Mouse (Mus musculus): ENCODE results near the gene Nol11. TPM values are rescaled to one million over a fixed set of nuclear protein-coding genes. Genes with fewer than 3 reads are reported as not detected.
"Not testable (repeated sequence)": the region's sequence is repeated elsewhere in the genome, so short reads cannot be mapped to it uniquely, and the experiment has no call there.

The Nol11 gene
- total and polyA plus RNA-seq, 3 experiments: 58.5 to 110 (median 93.8) TPM

DNA sequence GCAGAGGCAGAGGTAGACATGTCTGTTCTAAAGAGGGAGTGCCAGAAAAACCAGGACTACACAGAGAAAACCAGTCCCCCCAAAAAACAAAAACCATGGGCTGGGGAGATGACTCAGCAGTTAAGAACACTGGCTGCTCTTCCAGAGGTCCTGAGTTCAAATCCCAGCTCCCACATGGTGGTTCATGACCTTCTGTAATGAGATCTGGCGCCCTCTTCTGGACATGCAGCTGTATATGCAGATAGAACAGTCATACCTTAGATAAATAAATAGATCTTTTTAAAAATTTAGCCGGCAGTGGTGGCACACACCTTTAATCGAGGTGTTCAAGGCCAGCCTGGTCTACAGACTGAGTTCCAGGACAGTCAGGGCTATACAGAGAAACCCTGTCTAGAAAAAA lies 50.5 kb downstream of the Nol11 start:
- H3K36me3 ChIP-seq (ENCODE audit: control insufficient read depth in 1 of 2, insufficient read depth in 2 of 2, low read length in 2 of 2): no peaks in the 10 kb centered on the region
- H3K27me3 ChIP-seq (ENCODE audit: control insufficient read depth in 1 of 2, insufficient read depth in 2 of 2, low read length in 2 of 2): no peaks in the 10 kb centered on the region
- H3K79me2 ChIP-seq (ENCODE audit: control insufficient read depth, insufficient read depth, low read length, poor library complexity): no peaks in the 10 kb centered on the region
- H3K4me1 ChIP-seq (ENCODE audit: control insufficient read depth in 1 of 2, insufficient read depth in 2 of 2, low read length in 2 of 2): no peaks in the 10 kb centered on the region
- TF ChIP-seq ZMIZ1 (IDR thresholded peaks at IDR 0.05; ENCODE audit: low read depth, low read length) (no peak), GATA1 (IDR thresholded peaks at IDR 0.05; ENCODE audit: low read depth, low read length) (no peak), MYC (IDR thresholded peaks at IDR 0.05; ENCODE audit: low read depth, low read length) (0 out of 2 replicates have a peak, but pooled peaks have one; percentile 17), SIN3A (IDR thresholded peaks at IDR 0.05; ENCODE audit: low read length) (0 out of 2 replicates have a peak, but pooled peaks have one; percentile 26), CTCF (IDR thresholded peaks at IDR 0.05 in 2 of 3, conservative IDR thresholded peaks at IDR 0.05 in 1 of 3; ENCODE audit: control insufficient read depth in 1 of 3, insufficient read depth in 1 of 3, low read depth in 2 of 3, low read length in 3 of 3, poor library complexity in 1 of 3, severe bottlenecking in 1 of 3) (peak; percentile 44 to 60 (median 48); a peak in 5 of 6 replicates), POLR2AphosphoS5 (IDR thresholded peaks at IDR 0.05; ENCODE audit: borderline replicate concordance, low read depth, low read length) (no peak), ZNF384 (IDR thresholded peaks at IDR 0.05; ENCODE audit: low read depth, low read length) (peak; percentile 28; the same call in 1 of the 2 replicates), USF2 (IDR thresholded peaks at IDR 0.05; ENCODE audit: borderline replicate concordance in 1 of 2, insufficient read depth in 1 of 2, low read depth in 1 of 2, low read length in 2 of 2) (no peak), SMC3 (IDR thresholded peaks at IDR 0.05; ENCODE audit: low read depth, low read length) (peak; percentile 30; the same call in 1 of the 2 replicates), TAL1 (IDR thresholded peaks at IDR 0.05; ENCODE audit: low read length) (no peak)
- no peak overlapping the region for H3K9ac ChIP-seq (ENCODE audit: control insufficient read depth, low read depth, low read length, poor library complexity, severe bottlenecking)
- no peak overlapping the region for H3K4me3 ChIP-seq (ENCODE audit: control insufficient read depth in 1 of 2, insufficient read depth in 1 of 2, low read depth in 2 of 2, low read length in 2 of 2)
- peak; percentile 69 for DNase-seq (ENCODE audit: low read depth, low spot score)
- H3K27ac ChIP-seq (ENCODE audit: control insufficient read depth, low read depth, low read length): no peak overlapping the region
- H3K9me3 ChIP-seq (replicated peaks; ENCODE audit: insufficient read depth, low read length): no peaks in the 10 kb centered on the region

DNA sequence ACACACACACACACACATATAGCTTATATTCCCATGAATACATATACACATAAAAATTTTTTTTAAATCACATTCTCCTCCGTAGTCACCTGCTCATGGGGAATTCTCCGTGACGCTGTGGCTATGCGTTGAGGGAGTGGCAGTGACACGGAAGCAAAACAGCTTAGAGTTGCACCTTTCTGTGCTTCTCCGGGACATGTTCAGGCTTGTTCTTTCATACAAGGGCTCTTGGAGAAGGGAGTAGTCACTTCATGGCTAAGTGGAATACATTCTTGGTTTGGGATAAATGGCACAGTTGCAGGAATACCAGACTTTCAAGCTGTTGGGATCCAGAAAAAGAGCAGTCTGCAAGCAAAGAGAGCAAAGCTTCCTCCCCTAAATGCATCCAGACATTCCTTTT lies 51.6 kb downstream of the Nol11 start:
- Histone ChIP-seq H3K36me3 (ENCODE audit: control insufficient read depth in 1 of 2, insufficient read depth in 2 of 2, low read length in 2 of 2) (no peaks in the 10 kb centered on the region; a peak in 1 of 4 replicates), H3K27ac (ENCODE audit: control insufficient read depth, low read depth, low read length) (no peak overlapping the region), H3K9me3 (replicated peaks; ENCODE audit: insufficient read depth, low read length) (no peaks in the 10 kb centered on the region), H3K79me2 (ENCODE audit: control insufficient read depth, insufficient read depth, low read length, poor library complexity) (no peaks in the 10 kb centered on the region), H3K4me3 (ENCODE audit: control insufficient read depth in 1 of 2, insufficient read depth in 1 of 2, low read depth in 2 of 2, low read length in 2 of 2) (no peak overlapping the region), H3K4me1 (ENCODE audit: control insufficient read depth in 1 of 2, insufficient read depth in 2 of 2, low read length in 2 of 2) (peaks cover 0 to 2% of the 10 kb centered on the region in 2 experiments; a peak in 2 of 4 replicates), H3K9ac (ENCODE audit: control insufficient read depth, low read depth, low read length, poor library complexity, severe bottlenecking) (no peak overlapping the region), H3K27me3 (ENCODE audit: control insufficient read depth in 1 of 2, insufficient read depth in 2 of 2, low read length in 2 of 2) (no peaks in the 10 kb centered on the region)
- TF ChIP-seq USF2 (IDR thresholded peaks at IDR 0.05; ENCODE audit: borderline replicate concordance in 1 of 2, insufficient read depth in 1 of 2, low read depth in 1 of 2, low read length in 2 of 2) (no peak), ZNF384 (IDR thresholded peaks at IDR 0.05; ENCODE audit: low read depth, low read length) (no peak), MAFK (IDR thresholded peaks at IDR 0.05; ENCODE audit: borderline replicate concordance, low read depth, low read length) (no peak), SIN3A (IDR thresholded peaks at IDR 0.05; ENCODE audit: low read length) (no peak), SMC3 (IDR thresholded peaks at IDR 0.05; ENCODE audit: low read depth, low read length) (no peak), RAD21 (IDR thresholded peaks at IDR 0.05; ENCODE audit: low read depth, low read length) (no peak), ELF1 (IDR thresholded peaks at IDR 0.05; ENCODE audit: low read depth, low read length) (no peak), MAZ (IDR thresholded peaks at IDR 0.05; ENCODE audit: low read depth, low read length) (no peak), GABPA (IDR thresholded peaks at IDR 0.05; ENCODE audit: low read depth, low read length) (no peak), RCOR1 (IDR thresholded peaks at IDR 0.05; ENCODE audit: low read depth, low read length) (no peak), EP300 (IDR thresholded peaks at IDR 0.05; ENCODE audit: low read depth in 1 of 2, low read length in 2 of 2) (no peak), CHD1 (IDR thresholded peaks at IDR 0.05; ENCODE audit: low read depth, low read length) (no peak), TBP (IDR thresholded peaks at IDR 0.05; ENCODE audit: low read depth, low read length) (no peak), POLR2A (IDR thresholded peaks at IDR 0.05; ENCODE audit: control insufficient read depth in 1 of 2, insufficient read depth in 1 of 2, low read depth in 1 of 2, low read length in 2 of 2, poor library complexity in 1 of 2) (no peak), MXI1 (IDR thresholded peaks at IDR 0.05; ENCODE audit: low read depth, low read length) (no peak), TCF12 (IDR thresholded peaks at IDR 0.05; ENCODE audit: low read depth, low read length) (no peak), MYC (IDR thresholded peaks at IDR 0.05; ENCODE audit: low read depth, low read length) (no peak), ETS1 (IDR thresholded peaks at IDR 0.05; ENCODE audit: low read depth, low read length) (no peak), ZMIZ1 (IDR thresholded peaks at IDR 0.05; ENCODE audit: low read depth, low read length) (no peak)
- no peak for DNase-seq (ENCODE audit: low read depth, low spot score)

DNA sequence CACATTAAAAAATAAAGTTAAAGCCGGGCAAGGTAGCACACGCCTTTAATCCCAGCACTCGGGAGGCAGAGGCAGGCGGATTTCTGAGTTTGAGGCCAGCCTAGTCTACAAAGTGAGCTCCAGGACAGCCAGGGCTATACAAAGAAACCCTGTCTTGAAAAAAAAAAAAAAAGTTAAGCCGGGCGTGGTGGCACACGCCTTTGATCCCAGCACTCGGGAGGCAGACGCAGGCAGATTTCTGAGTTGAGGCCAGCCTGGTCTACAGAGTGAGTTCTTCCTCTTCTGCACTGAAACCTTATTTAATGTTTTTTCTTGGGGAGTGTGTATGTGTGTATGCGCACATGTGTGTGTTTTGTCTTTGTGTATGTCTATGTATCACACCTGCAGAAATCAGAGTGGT lies 52.7 kb downstream of the Nol11 start:
- not testable (repeated sequence) for DNase-seq (ENCODE audit: low read depth, low spot score); H3K4me1 ChIP-seq (ENCODE audit: control insufficient read depth in 1 of 2, insufficient read depth in 2 of 2, low read length in 2 of 2); H3K27ac ChIP-seq (ENCODE audit: control insufficient read depth, low read depth, low read length); H3K9me3 ChIP-seq (replicated peaks; ENCODE audit: insufficient read depth, low read length); H3K9ac ChIP-seq (ENCODE audit: control insufficient read depth, low read depth, low read length, poor library complexity, severe bottlenecking); H3K36me3 ChIP-seq (ENCODE audit: control insufficient read depth in 1 of 2, insufficient read depth in 2 of 2, low read length in 2 of 2); H3K79me2 ChIP-seq (ENCODE audit: control insufficient read depth, insufficient read depth, low read length, poor library complexity); H3K27me3 ChIP-seq (ENCODE audit: control insufficient read depth in 1 of 2, insufficient read depth in 2 of 2, low read length in 2 of 2); H3K4me3 ChIP-seq (ENCODE audit: control insufficient read depth in 1 of 2, insufficient read depth in 1 of 2, low read depth in 2 of 2, low read length in 2 of 2)

Data from MEL (cell line).